Mouse (Mus musculus): ENCODE measurements around the gene Foxm1. TPM values are rescaled to one million over a fixed set of nuclear protein-coding genes. Genes with fewer than 3 reads are reported as not detected.
A peak's percentile ranks its signal among the peaks of the same experiment; 100 is the strongest.

Foxm1 gene
- 29.3 and 32.8 TPM in 2 replicates for polyA plus RNA-seq (2015; fragmentation: Nextera tagmentation; extraction: Ambion mirVana)

GRCm38 (mm10) chr6:128362381-128363006 lies at the start of gene Foxm1, which contains the start of gene Rhno1:
Foxm1 (plus strand) TSS chr6:128362967.
Rhno1 (minus strand) TSS chr6:128362911.
- Histone ChIP-seq H3K36me3 (peaks cover 36% of the 10 kb centered on the region), H3K4me2 (replicated peaks) (peak within 1 kb of the TSS; percentile 90), H3K9ac (peak within 1 kb of the TSS; percentile 89), H3K27ac (peak within 1 kb of the TSS; percentile 93), H3K9me3 (no peaks in the 10 kb centered on the region), H3K4me1 (peaks cover 39% of the 10 kb centered on the region), H3K27me3 (no peaks in the 10 kb centered on the region), H3K4me3 (peak within 1 kb of the TSS; percentile 91)
- under 1% methylated on average over 61 of the region's 76 CpGs for WGBS
- ATAC-seq (ENCODE audit: low FRiP score, low read depth) = peak; percentile 90

GRCm38 (mm10) chr6:128314796-128315195 lies 48.0 kb upstream of the Foxm1 start:
- Histone ChIP-seq H3K27ac (no peak overlapping the region), H3K4me1 (no peaks in the 10 kb centered on the region), H3K4me2 (replicated peaks) (no peak overlapping the region), H3K9ac (no peak overlapping the region), H3K4me3 (no peak overlapping the region), H3K36me3 (no peaks in the 10 kb centered on the region), H3K27me3 (no peaks in the 10 kb centered on the region), H3K9me3 (no peaks in the 10 kb centered on the region)
- ATAC-seq (ENCODE audit: low FRiP score, low read depth) = no peak
- WGBS = 81% methylated on average over 6 of the region's 6 CpGs

GRCm38 (mm10) chr6:128315597-128315996 lies 47.2 kb upstream of the Foxm1 start:
- no peak for ATAC-seq (ENCODE audit: low FRiP score, low read depth)
- H3K36me3 ChIP-seq = peaks cover under 1% of the 10 kb centered on the region; the same call in 1 of the 2 replicates
- no peak overlapping the region for H3K27ac ChIP-seq
- no peaks in the 10 kb centered on the region for H3K9me3 ChIP-seq
- no peaks in the 10 kb centered on the region for H3K27me3 ChIP-seq
- H3K4me3 ChIP-seq = no peak overlapping the region
- no peaks in the 10 kb centered on the region for H3K4me1 ChIP-seq
- no peak overlapping the region for H3K4me2 ChIP-seq (replicated peaks)
- H3K9ac ChIP-seq = no peak overlapping the region
- 82% methylated on average over 7 of the region's 8 CpGs for WGBS

- Histone ChIP-seq H3K4me1 (no peaks in the 10 kb centered on the region), H3K9ac (no peak overlapping the region), H3K27me3 (no peaks in the 10 kb centered on the region), H3K36me3 (peaks cover 27% of the 10 kb centered on the region), H3K9me3 (no peaks in the 10 kb centered on the region), H3K4me2 (replicated peaks) (no peak overlapping the region), H3K4me3 (no peak overlapping the region), H3K27ac (no peak overlapping the region)
- 7% methylated on average over 4 of the region's 4 CpGs for WGBS
- peak; percentile 34; the same call in 1 of the 2 replicates for ATAC-seq (ENCODE audit: low FRiP score, low read depth)
These were observed 44.5 kb upstream of the Foxm1 start for GRCm38 (mm10) chr6:128318317-128318716.

GRCm38 (mm10) chr6:128334397-128335124 lies 28.2 kb upstream of the Foxm1 start:
- peaks cover 11% of the 10 kb centered on the region for H3K9me3 ChIP-seq
- H3K27me3 ChIP-seq = no peaks in the 10 kb centered on the region
- no peak overlapping the region for H3K4me2 ChIP-seq (replicated peaks)
- peaks cover 12% of the 10 kb centered on the region; the same call in 1 of the 2 replicates for H3K4me1 ChIP-seq
- peaks cover 59% of the 10 kb centered on the region for H3K36me3 ChIP-seq
- H3K27ac ChIP-seq = 0 out of 2 replicates have a peak overlapping the region, but pooled peaks have one; percentile 10
- H3K9ac ChIP-seq = no peak overlapping the region
- ATAC-seq (ENCODE audit: low FRiP score, low read depth) = peak; percentile 37; the same call in 1 of the 2 replicates
- no peak overlapping the region for H3K4me3 ChIP-seq
- 33% methylated on average over 12 of the region's 12 CpGs for WGBS

GRCm38 (mm10) chr6:128337467-128337866 lies 25.3 kb upstream of the Foxm1 start:
- H3K36me3 ChIP-seq = peaks cover 41% of the 10 kb centered on the region
- H3K9me3 ChIP-seq = no peaks in the 10 kb centered on the region
- H3K9ac ChIP-seq = no peak overlapping the region
- peaks cover 14% of the 10 kb centered on the region; the same call in 1 of the 2 replicates for H3K4me1 ChIP-seq
- H3K27ac ChIP-seq = no peak overlapping the region
- 80% methylated on average over 7 of the region's 7 CpGs for WGBS
- no peak for ATAC-seq (ENCODE audit: low FRiP score, low read depth)
- no peak overlapping the region for H3K4me2 ChIP-seq (replicated peaks)
- no peak overlapping the region for H3K4me3 ChIP-seq
- H3K27me3 ChIP-seq = no peaks in the 10 kb centered on the region

- H3K4me3 ChIP-seq = no peak overlapping the region
- 43% methylated on average over 5 of the region's 5 CpGs for WGBS
- ATAC-seq (ENCODE audit: low FRiP score, low read depth) = peak; percentile 68; the same call in 1 of the 2 replicates
- 0 out of 2 replicates have a peak overlapping the region, but pooled peaks have one; percentile 39 for H3K9ac ChIP-seq
- peaks cover 39% of the 10 kb centered on the region for H3K36me3 ChIP-seq
- peaks cover 14% of the 10 kb centered on the region; the same call in 1 of the 2 replicates for H3K4me1 ChIP-seq
- no peak overlapping the region for H3K4me2 ChIP-seq (replicated peaks)
- no peak overlapping the region for H3K27ac ChIP-seq
- no peaks in the 10 kb centered on the region for H3K27me3 ChIP-seq
- H3K9me3 ChIP-seq = no peaks in the 10 kb centered on the region
These were observed 23.9 kb upstream of the Foxm1 start for GRCm38 (mm10) chr6:128338876-128339275.

- Histone ChIP-seq H3K4me3 (no peak overlapping the region), H3K36me3 (peaks cover 26% of the 10 kb centered on the region), H3K27me3 (no peaks in the 10 kb centered on the region), H3K4me2 (replicated peaks) (no peak overlapping the region), H3K27ac (no peak overlapping the region), H3K9me3 (no peaks in the 10 kb centered on the region), H3K4me1 (peaks cover 14% of the 10 kb centered on the region; the same call in 1 of the 2 replicates), H3K9ac (no peak overlapping the region)
- WGBS = 86% methylated on average over 11 of the region's 11 CpGs
- ATAC-seq (ENCODE audit: low FRiP score, low read depth) = no peak
These were observed 20.6 kb upstream of the Foxm1 start for GRCm38 (mm10) chr6:128341956-128342723.

GRCm38 (mm10) chr6:128345623-128346022 lies 17.1 kb upstream of the Foxm1 start:
- WGBS = 91% methylated on average over 10 of the region's 10 CpGs
- peaks cover 5% of the 10 kb centered on the region; the same call in 1 of the 2 replicates for H3K4me1 ChIP-seq
- H3K27ac ChIP-seq = no peak overlapping the region
- no peak overlapping the region for H3K4me2 ChIP-seq (replicated peaks)
- no peak overlapping the region for H3K9ac ChIP-seq
- H3K27me3 ChIP-seq = no peaks in the 10 kb centered on the region
- H3K36me3 ChIP-seq = peaks cover 30% of the 10 kb centered on the region
- no peak overlapping the region for H3K4me3 ChIP-seq
- no peak for ATAC-seq (ENCODE audit: low FRiP score, low read depth)
- no peaks in the 10 kb centered on the region for H3K9me3 ChIP-seq

- Histone ChIP-seq H3K9me3 (no peaks in the 10 kb centered on the region), H3K36me3 (peaks cover 35% of the 10 kb centered on the region), H3K4me2 (replicated peaks) (no peak overlapping the region), H3K4me1 (peaks cover 5% of the 10 kb centered on the region; the same call in 1 of the 2 replicates), H3K27ac (no peak overlapping the region), H3K27me3 (no peaks in the 10 kb centered on the region), H3K9ac (no peak overlapping the region), H3K4me3 (no peak overlapping the region)
- no peak for ATAC-seq (ENCODE audit: low FRiP score, low read depth)
- WGBS = 75% methylated on average over 6 of the region's 6 CpGs
These were observed 16.0 kb upstream of the Foxm1 start for GRCm38 (mm10) chr6:128346782-128347181.

GRCm38 (mm10) chr6:128349711-128350110 lies 13.1 kb upstream of the Foxm1 start:
- 62% methylated on average over 7 of the region's 7 CpGs for WGBS
- no peak overlapping the region for H3K27ac ChIP-seq
- ATAC-seq (ENCODE audit: low FRiP score, low read depth) = no peak

More at GRCm38 (mm10) chr6:128349711-128350110, 13.1 kb upstream of the Foxm1 start:
- H3K27me3 ChIP-seq = no peaks in the 10 kb centered on the region
- H3K36me3 ChIP-seq = peaks cover 21% of the 10 kb centered on the region
- H3K4me3 ChIP-seq = no peak overlapping the region
- H3K4me2 ChIP-seq (replicated peaks) = no peak overlapping the region
- H3K4me1 ChIP-seq = peaks cover 16% of the 10 kb centered on the region
- H3K9ac ChIP-seq = no peak overlapping the region
- no peaks in the 10 kb centered on the region for H3K9me3 ChIP-seq

Data from limb, embryonic 13.5 days (tissue).